Comparison of ENCODE assay signal across 22 mouse cellular contexts in the genomic region with DNA sequence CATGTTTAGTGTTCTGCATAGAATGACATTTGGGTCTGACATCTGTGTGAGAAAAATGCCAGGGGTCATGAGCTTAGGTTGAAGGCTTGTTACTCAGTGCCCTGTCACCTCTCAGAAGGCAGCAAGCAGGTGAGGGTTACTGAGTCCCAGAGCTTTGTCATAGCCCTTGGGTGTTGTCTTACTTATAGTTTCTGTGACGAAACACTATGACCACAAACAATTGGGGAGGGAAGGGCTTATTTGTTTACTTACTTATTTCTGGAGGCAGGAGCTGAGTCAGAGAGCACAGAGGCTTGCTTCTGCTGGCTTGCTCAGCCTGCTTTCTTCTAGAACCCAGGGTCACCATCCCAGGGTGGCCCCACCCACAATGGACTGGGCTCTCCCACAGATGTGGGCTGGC. TPM values are rescaled to one million over a fixed set of nuclear protein-coding genes. Genes with fewer than 3 reads are reported as not detected.
A peak's percentile ranks its signal among the peaks of the same experiment; 100 is the strongest.
DNase-seq lines count a peak whose midpoint lies in the region; ATAC-seq lines count a peak whose summit lies in the region.
"Had no signal": no experiment of that assay in that cellular context is flagged by ENCODE, and none has a peak within 500 bp of the region (broad histone marks: within the 10 kb centered on the region; RNA-seq: fewer than 3 reads in every experiment).

No protein-coding gene starts in this region.

- no peaks in the 10 kb centered on the region for H3K9me3 ChIP-seq in megakaryocyte, embryonic 14.5 days
- H3K9me3 ChIP-seq in midbrain, embryonic 14.5 days (ENCODE audit: control insufficient read depth, low read length), result no peaks in the 10 kb centered on the region
- H3K9me3 ChIP-seq: embryonic facial prominence, embryonic 10.5 days; forebrain, embryonic 13.5 days; hindbrain, embryonic 12.5 days had no signal

- H3K36me3 ChIP-seq in megakaryocyte, embryonic 14.5 days (replicated peaks; ENCODE audit: low read length), result peaks cover 79% of the 10 kb centered on the region
- no peaks in the 10 kb centered on the region for H3K36me3 ChIP-seq in midbrain, embryonic 14.5 days (ENCODE audit: control insufficient read depth, insufficient read depth, low read length)
- H3K36me3 ChIP-seq: hindbrain, embryonic 12.5 days had no signal

- no peaks in the 10 kb centered on the region for H3K27me3 ChIP-seq in megakaryocyte, embryonic 14.5 days (replicated peaks)
- no peaks in the 10 kb centered on the region for H3K27me3 ChIP-seq in midbrain, embryonic 14.5 days (ENCODE audit: control insufficient read depth, insufficient read depth, low read length)
- H3K27me3 ChIP-seq: forebrain, embryonic 13.5 days; hindbrain, embryonic 12.5 days; Patski had no signal

- no peak overlapping the region for H3K9ac ChIP-seq in midbrain, embryonic 14.5 days (replicated peaks; ENCODE audit: low read length)
- H3K9ac ChIP-seq: forebrain, embryonic 13.5 days; forebrain, postnatal 0 days; hindbrain, embryonic 12.5 days had no signal

- H3K4me1 ChIP-seq in megakaryocyte, embryonic 14.5 days, result peaks cover 88% of the 10 kb centered on the region
- H3K4me1 ChIP-seq in midbrain, embryonic 14.5 days (ENCODE audit: control insufficient read depth, insufficient read depth, low read length), result peaks cover 14% of the 10 kb centered on the region

- H3K4me2 ChIP-seq in midbrain, embryonic 14.5 days (ENCODE audit: low read length), result no peak overlapping the region
- H3K4me2 ChIP-seq: forebrain, embryonic 13.5 days; hindbrain, embryonic 12.5 days had no signal

- ATAC-seq in megakaryocyte, adult 5-6 weeks (ENCODE audit: poor library complexity, severe bottlenecking), result no peak
- no peak for ATAC-seq in midbrain, embryonic 14.5 days (ENCODE audit: low FRiP score, low TSS enrichment)
- ATAC-seq: activated CD4-positive, CD25-positive, alpha-beta regulatory T cell, adult 4 months; forebrain, embryonic 13.5 days; forebrain, postnatal 0 days; hindbrain, embryonic 16.5 days; Patski had no signal

- WGBS in midbrain, embryonic 14.5 days, result 86% methylated on average over 1 of the region's 1 CpGs

- H3K4me3 ChIP-seq in megakaryocyte, embryonic 14.5 days (replicated peaks), result peak overlapping the region; percentile 87
- H3K4me3 ChIP-seq in midbrain, embryonic 14.5 days (replicated peaks; ENCODE audit: low read depth, low read length), result no peak overlapping the region
- H3K4me3 ChIP-seq: embryonic facial prominence, embryonic 10.5 days; forebrain, embryonic 13.5 days; hindbrain, embryonic 12.5 days had no signal

- DNase-seq in 416B (ENCODE audit: low read depth), result peak; percentile 59
- DNase-seq in induced T-regulatory cell, adult 2 months (ENCODE audit: low read depth), result peak; percentile 65
- DNase-seq in layer of hippocampus, adult 11-12 months (ENCODE audit: low spot score), result no peak
- no peak for DNase-seq in midbrain, embryonic 14.5 days
- DNase-seq: adrenal gland, adult 2 months; adrenal gland, postnatal 25 days; cerebellum, adult 18-20 months; cerebellum, adult 9-11 months; cerebellum, postnatal 36 days; forebrain, postnatal 0 days; gastrocnemius, postnatal 25 days; heart, adult 11 months; heart, postnatal 10 days; heart, postnatal 4 days had no signal

- no peak overlapping the region for H3K27ac ChIP-seq in midbrain, embryonic 14.5 days (replicated peaks; ENCODE audit: low read depth, low read length)
- H3K27ac ChIP-seq: embryonic facial prominence, embryonic 10.5 days; forebrain, embryonic 13.5 days; hindbrain, embryonic 12.5 days had no signal

RNA-seq across cellular contexts. Expression of a gene that starts 6.4 kb away (rescaled TPM):
- polyA plus RNA-seq in megakaryocyte, embryonic 14.5 days (2012; ENCODE audit: insufficient read depth, low replicate concordance), result 106 and 185 TPM in 2 replicates
- total RNA-seq in megakaryocyte, adult 5-6 weeks (2015), result 2.9 and 3.0 TPM in 2 replicates
- total RNA-seq in megakaryocyte, adult 5-6 weeks (2017), result 4.5 and 5.4 TPM in 2 replicates
- polyA plus RNA-seq in midbrain, embryonic 14.5 days (2014; fragmentation: Nextera tagmentation; extraction: Ambion mirVana), result 37.9 and 38.8 TPM in 2 replicates

Comparison
In these comparisons a context has a peak if more than half of its experiments do, and no peak if none do; other contexts are left out.
1. DNase-seq: peak in 416B (single experiment) and induced T-regulatory cell, adult 2 months (single experiment); none in layer of hippocampus, adult 11-12 months (single experiment) and midbrain, embryonic 14.5 days (single experiment).